Mouse (Mus musculus) olfactory bulb, adult 2 months (tissue): ENCODE measurements at regions not wholly inside any gene's neighbourhood (a gene's known extent, or its start where the extent isn't known, plus 50 kb on each side); places are given as distances from the start of the nearest gene placed in this dataset.

Source experiments
- CTCF ChIP-seq: fragments of 200-500 bp; IDR thresholded peaks from 2 replicates; pipeline ENCODE4 v1.5.1; 2012; ENCODE audit warnings: low read depth, mild to moderate bottlenecking, low read length, moderate library complexity; ENCODE audit not compliant: insufficient read depth
- POLR2A ChIP-seq: fragments of 200-500 bp; IDR thresholded peaks from 2 replicates; pipeline ENCODE4 v1.6.1; 2012; ENCODE audit warnings: mild to moderate bottlenecking, low read depth, low read length, moderate library complexity; ENCODE audit not compliant: insufficient read depth

- no peak for TF ChIP-seq POLR2A
- no peak for TF ChIP-seq CTCF
Measured at GRCm38 (mm10) chr4:84157911-84158647, 517.0 kb downstream of the Bnc2 start.
